Mouse (Mus musculus): ENCODE results near the gene Tmem175.

- TF ChIP-seq CTCF (conservative IDR thresholded peaks at IDR 0.05; ENCODE audit: insufficient read depth, insufficient read length, low read depth, low read length): peak; percentile 76
- TF ChIP-seq POLR2A (IDR thresholded peaks at IDR 0.05; ENCODE audit: low read depth, low read length): no peak
Observed at GRCm38 (mm10) chr5:108670785-108671184, 41.2 kb downstream of the Tmem175 start.
